Mouse (Mus musculus) CH12.LX (cell line): ENCODE results near the gene 1500011B03Rik.

ENCODE experiments used
- CTCF ChIP-seq, 2 experiments: IDR thresholded peaks in 1 of 2; conservative IDR thresholded peaks in 1 of 2; 2 replicates each; pipeline ENCODE4 v1.5.1; 2011 to 2012; ENCODE audit warnings: low read depth in 2 of 2, low read length in 2 of 2, improper control_type of control experiment in 1 of 2, inconsistent platforms in 1 of 2, mild to moderate bottlenecking in 1 of 2, moderate library complexity in 1 of 2
- MAX ChIP-seq: IDR thresholded peaks from 2 replicates; pipeline ENCODE4 v1.6.1; 2011; ENCODE audit warnings: low read length, improper control_type of control experiment
- MXI1 ChIP-seq: IDR thresholded peaks from 2 replicates; pipeline ENCODE4 v1.6.1; 2011; ENCODE audit warnings: mild to moderate bottlenecking, low read depth, low read length, improper control_type of control experiment
- POLR2A ChIP-seq: IDR thresholded peaks from 2 replicates; pipeline ENCODE4 v1.6.1; 2011; ENCODE audit warnings: low read depth, mild to moderate bottlenecking, improper control_type of control experiment, low read length
- TCF12 ChIP-seq: IDR thresholded peaks from 2 replicates; pipeline ENCODE4 v1.6.1; 2014; ENCODE audit warnings: low read depth, mild to moderate bottlenecking, inconsistent platforms, low read length, improper control_type of control experiment
- UBTF ChIP-seq: IDR thresholded peaks from 2 replicates; pipeline ENCODE4 v1.6.1; 2012; ENCODE audit warnings: low read depth, mild to moderate bottlenecking, inconsistent platforms, low read length, improper control_type of control experiment, moderate library complexity
- ZKSCAN1 ChIP-seq: IDR thresholded peaks from 2 replicates; pipeline ENCODE4 v1.6.1; 2012; ENCODE audit warnings: low read depth, inconsistent platforms, low read length, improper control_type of control experiment, borderline replicate concordance

- no peak for TF ChIP-seq UBTF
- no peak for TF ChIP-seq MAX
- no peak for TF ChIP-seq TCF12
- TF ChIP-seq POLR2A = no peak
- no peak for TF ChIP-seq CTCF (conservative IDR thresholded peaks at IDR 0.05 in 1 of 2, IDR thresholded peaks at IDR 0.05 in 1 of 2; ENCODE audit: low read depth in 2 of 2, low read length in 2 of 2)
- no peak for TF ChIP-seq MXI1
- TF ChIP-seq ZKSCAN1 = no peak
Measured at GRCm38 (mm10) chr5:114808385-114808784, 14.9 kb downstream of the 1500011B03Rik start.
